Mouse (Mus musculus) embryonic facial prominence, embryonic 12.5 days (tissue): ENCODE measurements around the gene Msmb. TPM values are rescaled to one million over a fixed set of nuclear protein-coding genes. Genes with fewer than 3 reads are reported as not detected.

Source experiments
- ATAC-seq: fragments of 200-750 bp; cut with Nextera tagmentation; 2 replicates; pipeline ENCODE4 v1.8.0; 2017; ENCODE audit not compliant: insufficient number of reproducible peaks, insufficient read depth, low FRiP score, low TSS enrichment
- H3K27ac ChIP-seq: fragments of 300-500 bp; sonication (generic); 2 replicates; pipeline ENCODE4 v1.5.1; 2016; ENCODE audit warnings: mild to moderate bottlenecking
- H3K27me3 ChIP-seq: fragments of 300-500 bp; sonication (generic); 2 replicates; pipeline ENCODE4 v1.6.1; 2016; ENCODE audit warnings: mild to moderate bottlenecking, moderate library complexity
- H3K36me3 ChIP-seq: fragments of 300-500 bp; sonication (generic); 2 replicates; pipeline ENCODE4 v1.6.1; 2016; ENCODE audit warnings: mild to moderate bottlenecking
- H3K4me1 ChIP-seq: fragments of 300-500 bp; sonication (generic); 2 replicates; pipeline ENCODE4 v1.6.1; 2016
- H3K4me2 ChIP-seq: fragments of 300-500 bp; sonication (generic); replicated peaks from 2 replicates; pipeline ENCODE4 v1.6.1; 2016; ENCODE audit warnings: mild to moderate bottlenecking, moderate library complexity
- H3K4me3 ChIP-seq: fragments of 300-500 bp; sonication (generic); 2 replicates; pipeline ENCODE4 v1.5.1; 2016; ENCODE audit warnings: mild to moderate bottlenecking
- H3K9ac ChIP-seq: fragments of 300-500 bp; sonication (generic); 2 replicates; pipeline ENCODE4 v1.6.1; 2016; ENCODE audit warnings: mild to moderate bottlenecking, moderate library complexity
- H3K9me3 ChIP-seq: fragments of 300-500 bp; sonication (generic); 2 replicates; pipeline ENCODE4 v1.6.1; 2016; ENCODE audit warnings: mild to moderate bottlenecking, moderate library complexity
- WGBS: fragments of 180-500 bp; shearing (Covaris S2); methylation state at CpG from one replicate; pipeline ENCODE4 v1.1.7; 2016; 5-methylcytosine and 5-hydroxymethylcytosine counted together
- polyA plus RNA-seq: library from polyadenylated mRNA; unstranded; fragments of >200 nt; fragmentation: Nextera tagmentation; extraction: Ambion mirVana; gene quantifications from 2 replicates; pipeline ENCODE4 v1.2.1, GENCODE M21; 2016

Gene Msmb
- polyA plus RNA-seq, 1 experiment from 2014 or later, result not detected

DNA sequence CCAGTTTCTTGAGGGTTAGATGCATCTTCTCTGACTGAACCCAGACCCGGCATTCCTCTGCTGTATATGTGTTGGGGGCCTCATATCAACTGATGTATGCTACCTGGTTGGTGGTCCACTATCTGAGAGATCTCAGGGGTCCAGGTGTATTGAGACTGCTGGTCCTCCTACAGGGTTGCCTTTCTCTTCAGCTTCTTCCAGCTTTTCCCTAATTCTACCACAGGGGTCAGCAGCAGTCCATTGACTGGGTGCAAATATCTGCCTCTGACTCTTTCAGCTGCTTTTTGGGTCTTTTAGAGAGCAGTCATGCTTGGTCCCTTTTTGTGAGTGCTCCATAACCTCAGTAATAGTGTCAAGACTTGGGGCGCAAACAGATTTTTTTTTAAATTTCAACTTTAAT, 9.0 kb downstream of the Msmb start:
- no peak for ATAC-seq
- Histone ChIP-seq H3K27ac (no peak overlapping the region), H3K4me2 (no peak overlapping the region), H3K36me3 (no peaks in the 10 kb centered on the region), H3K4me1 (no peaks in the 10 kb centered on the region), H3K9ac (no peak overlapping the region), H3K9me3 (peaks cover 2% of the 10 kb centered on the region; the same call in 1 of the 2 replicates), H3K4me3 (no peak overlapping the region), H3K27me3 (no peaks in the 10 kb centered on the region)
- 92% methylated on average over 2 of the region's 2 CpGs for WGBS

DNA sequence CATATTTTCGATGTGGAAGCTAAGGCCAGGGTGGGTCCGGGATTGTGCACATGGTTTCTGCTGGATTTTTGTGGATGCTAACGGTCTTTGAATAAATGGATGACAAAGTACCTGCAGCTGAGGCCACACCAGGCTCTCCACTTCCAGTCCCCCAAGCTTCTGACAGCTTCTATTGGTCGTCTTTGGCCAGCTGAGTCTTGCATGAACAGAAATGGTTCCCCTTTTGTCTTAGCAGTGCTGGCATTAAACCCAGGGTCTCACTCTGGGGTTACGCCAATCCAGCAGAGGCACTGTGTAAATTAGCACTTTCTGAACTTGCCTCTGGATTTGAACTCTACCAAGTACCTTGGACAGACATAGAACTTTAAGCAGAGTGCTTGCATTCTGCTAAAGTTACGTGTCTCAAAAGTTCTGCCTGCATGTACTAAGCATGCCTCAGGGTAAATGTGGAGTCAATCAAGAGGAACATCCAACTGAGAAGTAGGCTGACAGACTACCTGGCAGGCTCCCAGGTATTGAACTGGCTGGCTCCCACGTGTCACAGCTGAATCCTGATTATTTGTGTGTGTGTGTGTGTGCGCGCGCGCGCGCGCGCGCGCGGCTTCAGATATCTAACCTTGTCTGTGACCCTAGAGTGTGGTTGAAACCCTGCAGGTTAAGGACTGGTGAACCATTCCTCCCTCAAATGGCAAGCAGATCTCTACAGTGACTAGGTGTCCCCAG, 10.6 kb downstream of the Msmb start:
- no peak for ATAC-seq
- no peak overlapping the region for H3K4me3 ChIP-seq
- H3K4me1 ChIP-seq, result no peaks in the 10 kb centered on the region
- H3K9ac ChIP-seq, result no peak overlapping the region
- no peaks in the 10 kb centered on the region for H3K27me3 ChIP-seq
- no peak overlapping the region for H3K4me2 ChIP-seq
- H3K27ac ChIP-seq, result no peak overlapping the region
- H3K9me3 ChIP-seq, result no peaks in the 10 kb centered on the region
- H3K36me3 ChIP-seq, result no peaks in the 10 kb centered on the region
- WGBS, result 89% methylated on average over 18 of the region's 18 CpGs

DNA sequence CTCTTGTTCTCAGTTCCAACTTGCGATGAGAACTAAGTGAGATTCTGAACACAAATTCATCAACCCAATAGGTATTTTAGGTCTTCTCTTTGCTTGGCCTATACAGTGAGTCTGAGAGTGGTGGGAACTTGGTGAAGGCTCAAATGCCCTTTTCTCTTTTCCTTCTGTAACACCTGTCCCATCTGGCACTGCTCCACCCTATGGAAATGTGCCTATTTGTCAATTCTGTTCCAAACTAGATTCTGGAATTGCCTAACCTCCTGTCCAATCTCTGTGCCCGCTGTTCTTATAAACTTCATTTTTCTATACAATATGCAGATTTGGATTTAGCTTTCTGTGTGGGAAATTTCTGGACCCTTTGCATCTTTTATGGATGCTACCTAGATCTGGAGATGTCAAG, 11.3 kb downstream of the Msmb start:
- ATAC-seq, result no peak
- 88% methylated on average over 2 of the region's 2 CpGs for WGBS

DNA sequence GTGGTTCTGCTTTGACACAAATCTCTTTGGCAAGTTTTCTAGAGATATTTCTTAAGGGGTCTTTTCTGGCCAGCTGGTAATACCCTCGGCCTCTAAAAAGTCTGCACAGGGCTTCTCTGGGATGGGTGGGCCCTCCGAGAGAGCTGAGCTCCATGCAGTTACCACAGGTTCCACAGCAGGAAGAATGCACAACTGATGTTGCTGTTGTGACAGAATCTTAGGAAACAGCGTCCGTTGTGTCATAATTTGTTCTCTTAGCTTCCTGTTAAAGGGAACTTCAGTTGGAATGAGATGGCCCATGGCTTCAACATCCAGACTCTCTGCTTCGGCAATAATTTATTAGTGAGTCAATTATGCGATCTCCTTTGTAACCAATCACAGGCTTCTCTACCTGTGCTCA, 12.9 kb downstream of the Msmb start:
- WGBS, result 86% methylated on average over 6 of the region's 6 CpGs

More for the DNA sequence above, 11.3 kb downstream of the Msmb start:
- no peaks in the 10 kb centered on the region for H3K36me3 ChIP-seq
- H3K9me3 ChIP-seq, result no peaks in the 10 kb centered on the region
- H3K4me2 ChIP-seq, result no peak overlapping the region
- no peak overlapping the region for H3K9ac ChIP-seq
- no peaks in the 10 kb centered on the region for H3K27me3 ChIP-seq
- no peaks in the 10 kb centered on the region for H3K4me1 ChIP-seq
- H3K4me3 ChIP-seq, result no peak overlapping the region
- no peak overlapping the region for H3K27ac ChIP-seq

DNA sequence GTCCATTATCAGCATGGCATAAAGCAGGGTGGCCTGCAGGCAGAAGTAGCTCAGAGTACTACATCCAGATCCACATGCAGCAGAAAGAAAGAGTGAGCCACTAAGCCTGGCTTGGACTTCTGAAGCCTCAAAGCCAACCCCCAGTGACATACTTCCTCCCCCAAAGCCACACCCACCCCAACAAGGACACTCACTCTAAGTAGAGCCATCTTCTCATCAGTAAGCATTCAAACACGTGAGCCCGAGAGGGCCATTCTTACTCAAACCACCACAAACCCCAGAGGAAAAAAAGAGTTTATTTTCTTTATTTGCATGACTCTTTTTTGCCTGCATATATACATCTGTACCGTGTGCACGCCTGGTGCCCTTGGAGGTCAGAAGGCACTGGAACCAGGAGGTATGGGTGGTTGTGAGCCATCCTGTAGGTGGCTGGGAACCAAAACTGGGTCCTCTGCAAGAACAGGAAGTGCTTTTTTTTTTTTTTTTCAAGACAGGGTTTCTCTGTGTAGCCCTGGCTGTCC, 17.4 kb downstream of the Msmb start:
- H3K27ac ChIP-seq, result no peak overlapping the region
- H3K9me3 ChIP-seq, result no peaks in the 10 kb centered on the region
- H3K4me3 ChIP-seq, result peak overlapping the region; percentile 77
- 0 out of 2 replicates have a peak, but pooled peaks have one; percentile 13 for ATAC-seq
- H3K9ac ChIP-seq, result peak overlapping the region; percentile 81; the same call in 1 of the 2 replicates
- 25% methylated on average over 4 of the region's 4 CpGs for WGBS
- H3K4me2 ChIP-seq, result peak overlapping the region; percentile 94
- H3K4me1 ChIP-seq, result peaks cover 14% of the 10 kb centered on the region
- no peaks in the 10 kb centered on the region for H3K27me3 ChIP-seq
- no peaks in the 10 kb centered on the region for H3K36me3 ChIP-seq

More for the DNA sequence above, 12.9 kb downstream of the Msmb start:
- Histone ChIP-seq H3K4me2 (no peak overlapping the region), H3K9me3 (no peaks in the 10 kb centered on the region), H3K27ac (no peak overlapping the region), H3K4me3 (no peak overlapping the region), H3K36me3 (no peaks in the 10 kb centered on the region), H3K4me1 (peaks cover 5% of the 10 kb centered on the region), H3K9ac (no peak overlapping the region), H3K27me3 (no peaks in the 10 kb centered on the region)
- ATAC-seq, result no peak

DNA sequence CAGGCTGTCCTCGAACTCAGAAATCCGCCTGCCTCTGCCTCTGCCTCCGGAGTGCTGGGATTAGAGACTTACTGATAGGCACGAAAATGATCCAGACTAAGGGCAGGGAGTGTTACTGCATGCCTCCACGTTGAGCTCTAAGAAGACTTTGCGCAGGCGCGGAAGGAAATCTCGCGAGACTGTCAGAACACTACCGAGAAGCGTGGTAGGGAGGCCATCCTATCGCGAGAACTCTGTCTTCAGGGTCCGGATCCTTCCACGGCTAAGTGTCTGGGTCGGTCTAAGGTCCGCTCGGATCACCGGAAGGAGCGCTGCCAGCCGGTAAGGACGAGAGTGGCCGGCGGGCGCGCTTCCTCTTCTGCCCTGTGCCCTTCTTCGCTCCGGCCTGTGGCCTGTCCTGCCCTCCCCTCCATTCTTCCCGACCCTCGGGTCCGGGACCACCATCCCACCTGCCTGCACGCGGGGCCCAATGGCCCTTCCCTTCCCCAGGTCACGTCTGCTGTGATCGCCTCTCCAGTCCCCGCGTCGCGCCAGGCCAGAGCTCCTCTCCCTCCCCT, 17.9 kb downstream of the Msmb start, which contains the start of gene Ncoa4:
Ncoa4 (plus strand) TSS at position 176 of the 557 bp plus-strand sequence.
- Histone ChIP-seq H3K4me2 (peak within 1 kb of the TSS; percentile 94), H3K9ac (peak within 1 kb of the TSS; percentile 81), H3K27ac (peak within 1 kb of the TSS; percentile 41; the same call in 1 of the 2 replicates), H3K4me1 (peaks cover 14% of the 10 kb centered on the region), H3K4me3 (peak within 1 kb of the TSS; percentile 77), H3K27me3 (no peaks in the 10 kb centered on the region), H3K36me3 (no peaks in the 10 kb centered on the region), H3K9me3 (no peaks in the 10 kb centered on the region)
- peak; percentile 95 for ATAC-seq
- WGBS, result under 1% methylated on average over 40 of the region's 40 CpGs

DNA sequence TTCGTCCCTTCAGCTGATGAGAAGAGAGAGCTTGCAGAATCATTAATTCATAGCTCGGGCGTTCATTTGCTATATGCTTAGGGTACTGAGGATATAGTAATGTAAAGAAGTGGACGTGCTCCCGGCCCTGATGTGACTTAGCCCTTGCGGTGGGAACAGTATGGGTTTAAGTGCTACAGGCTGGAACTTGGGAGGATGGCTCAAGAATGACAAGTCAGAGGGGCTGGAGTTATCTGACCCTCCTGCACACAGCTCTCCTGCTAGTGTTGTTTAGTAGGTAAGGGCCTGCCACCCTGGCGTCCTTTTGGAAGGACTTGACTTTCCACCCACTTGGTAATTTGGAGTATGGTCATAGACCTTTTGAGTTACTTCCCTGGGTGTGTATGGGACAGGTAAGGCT, 18.7 kb downstream of the Msmb start:
- no peak for ATAC-seq
- Histone ChIP-seq H3K27me3 (no peaks in the 10 kb centered on the region), H3K27ac (0 out of 2 replicates have a peak overlapping the region, but pooled peaks have one; percentile 41), H3K36me3 (no peaks in the 10 kb centered on the region), H3K4me1 (peaks cover 20% of the 10 kb centered on the region), H3K9me3 (no peaks in the 10 kb centered on the region), H3K9ac (peak overlapping the region; percentile 81), H3K4me3 (peak overlapping the region; percentile 77), H3K4me2 (peak overlapping the region; percentile 94)
- WGBS, result 38% methylated on average over 7 of the region's 7 CpGs

DNA sequence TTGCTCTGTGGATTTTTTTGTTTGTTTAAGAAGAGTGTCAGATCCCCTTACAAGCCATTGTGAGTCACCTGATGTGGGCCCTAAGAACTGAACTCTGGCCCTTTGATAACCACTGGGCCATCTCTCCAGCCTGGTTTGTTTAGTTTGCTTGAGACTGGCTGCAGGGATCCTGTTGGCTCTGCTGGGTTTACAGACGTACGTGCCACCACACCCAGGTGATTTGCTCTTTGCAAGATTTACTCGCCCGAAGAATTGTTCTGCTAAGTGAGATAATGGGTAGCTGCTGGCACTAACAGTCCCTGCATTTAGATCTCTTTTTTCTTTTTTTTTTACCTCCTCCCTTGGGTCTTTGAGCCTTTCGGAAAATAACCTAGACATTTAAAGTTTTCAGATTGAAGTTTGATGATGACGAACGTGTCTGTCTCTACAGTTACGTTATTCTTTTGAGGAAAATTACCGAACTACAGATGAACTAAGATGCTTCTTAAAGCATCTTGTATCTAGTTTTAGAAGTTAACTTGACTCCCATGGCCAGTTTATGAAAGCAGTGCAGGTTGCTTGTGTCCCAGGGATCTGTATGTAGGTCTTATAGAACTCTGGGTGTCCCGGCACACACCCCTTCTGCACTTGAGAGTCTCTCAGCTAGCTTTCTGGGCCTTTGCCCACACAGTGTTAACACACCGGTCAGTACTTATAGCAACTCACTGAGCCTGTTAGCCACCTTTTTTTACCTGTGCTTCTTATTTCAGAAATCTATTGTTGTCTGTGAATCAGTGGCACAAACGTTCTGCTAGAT, 19.5 kb downstream of the Msmb start:
- Histone ChIP-seq H3K27me3 (no peaks in the 10 kb centered on the region), H3K9me3 (no peaks in the 10 kb centered on the region), H3K4me3 (no peak overlapping the region), H3K9ac (peak overlapping the region; percentile 81; the same call in 1 of the 2 replicates), H3K36me3 (no peaks in the 10 kb centered on the region), H3K4me1 (peaks cover 21% of the 10 kb centered on the region), H3K4me2 (peak overlapping the region; percentile 94), H3K27ac (no peak overlapping the region)
- no peak for ATAC-seq
- WGBS, result 89% methylated on average over 12 of the region's 12 CpGs

DNA sequence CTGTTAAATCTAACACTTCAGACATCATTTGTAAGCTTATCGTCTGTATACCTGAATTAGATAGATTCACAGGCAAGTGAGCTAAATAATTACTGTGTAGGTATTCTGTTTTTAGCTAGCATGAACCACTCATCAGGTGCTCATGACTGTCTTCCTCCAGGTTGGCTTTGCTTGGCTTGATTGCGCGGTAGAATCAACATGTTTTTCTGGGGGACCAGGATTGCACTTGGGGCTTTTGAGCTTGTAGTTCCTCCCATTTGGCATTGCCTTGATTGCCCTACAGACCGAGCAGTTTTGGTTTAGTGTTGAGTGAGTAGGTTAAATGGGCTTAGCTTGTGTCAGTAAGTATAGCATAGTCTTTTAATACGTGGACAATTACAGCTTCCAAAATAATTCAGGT, 20.4 kb downstream of the Msmb start:
- Histone ChIP-seq H3K36me3 (no peaks in the 10 kb centered on the region), H3K4me2 (no peak overlapping the region), H3K27ac (no peak overlapping the region), H3K9ac (no peak overlapping the region), H3K9me3 (no peaks in the 10 kb centered on the region), H3K4me1 (peaks cover 21% of the 10 kb centered on the region), H3K4me3 (no peak overlapping the region), H3K27me3 (no peaks in the 10 kb centered on the region)
- 91% methylated on average over 5 of the region's 5 CpGs for WGBS
- ATAC-seq, result no peak

DNA sequence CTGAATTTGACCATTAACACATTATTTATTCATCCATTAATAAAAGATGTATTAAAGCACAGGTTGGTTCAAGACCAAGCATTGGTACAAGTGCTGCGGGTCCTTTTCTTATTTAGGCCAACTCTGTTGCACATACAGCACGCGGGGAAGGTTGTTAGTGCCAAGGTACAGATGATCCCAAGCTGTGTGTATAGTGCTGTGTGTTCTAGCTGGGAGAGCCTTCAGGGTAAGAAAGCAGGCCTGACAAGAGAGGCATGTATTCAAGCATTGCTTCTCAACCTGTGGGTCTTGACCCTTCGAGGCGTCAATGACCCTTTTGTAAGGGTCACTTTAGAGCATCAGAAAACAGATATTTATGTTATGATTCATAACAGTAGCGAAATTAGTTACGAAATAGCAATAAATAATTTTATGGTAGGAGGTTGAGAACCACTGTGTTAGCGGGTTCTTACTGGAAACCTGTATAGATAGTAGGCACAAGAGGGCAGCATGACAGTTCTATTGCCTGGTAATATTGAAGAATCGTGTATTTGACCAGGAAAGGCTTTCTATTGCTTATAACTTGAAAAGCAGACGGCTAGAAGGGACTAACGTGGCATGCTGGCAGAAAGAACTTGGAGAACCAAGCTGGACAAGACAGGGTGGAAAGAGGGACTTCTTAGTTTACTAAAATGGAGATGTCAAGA, 21.5 kb downstream of the Msmb start:
- Histone ChIP-seq H3K4me2 (no peak overlapping the region), H3K9me3 (no peaks in the 10 kb centered on the region), H3K4me3 (no peak overlapping the region), H3K9ac (no peak overlapping the region), H3K36me3 (no peaks in the 10 kb centered on the region), H3K27me3 (no peaks in the 10 kb centered on the region), H3K4me1 (peaks cover 21% of the 10 kb centered on the region), H3K27ac (no peak overlapping the region)
- WGBS, result 93% methylated on average over 11 of the region's 11 CpGs
- ATAC-seq, result no peak
